Mouse (Mus musculus) lung, postnatal 0 days (tissue): ENCODE data around the gene Rrh. TPM values are rescaled to one million over a fixed set of nuclear protein-coding genes. Genes with fewer than 3 reads are reported as not detected.

Experiments used
- ATAC-seq: fragments of 200-750 bp; cut with Nextera tagmentation; 2 replicates; pipeline ENCODE4 v1.8.0; 2017; ENCODE audit warnings: moderate library complexity
- DNase-seq: peaks from one replicate; pipeline ENCODE4 v3.0.0-alpha.2; 2016; ENCODE audit warnings: low spot score
- H3K27ac ChIP-seq: fragments of 300-500 bp; sonication (generic); 2 replicates; pipeline ENCODE4 v1.5.1; 2014; ENCODE audit warnings: antibody characterized with exemption, mild to moderate bottlenecking, low read length, mixed read lengths
- H3K27me3 ChIP-seq: fragments of 300-500 bp; sonication (generic); replicated peaks from 2 replicates; pipeline ENCODE4 v1.6.1; 2014; ENCODE audit warnings: low read length, mixed read lengths; ENCODE audit not compliant: insufficient read depth
- H3K36me3 ChIP-seq: fragments of 300-500 bp; sonication (generic); 2 replicates; pipeline ENCODE4 v1.6.1; 2014; ENCODE audit warnings: low read length, mixed read lengths; ENCODE audit not compliant: insufficient read depth
- H3K4me1 ChIP-seq: fragments of 300-500 bp; sonication (generic); 2 replicates; pipeline ENCODE4 v1.6.1; 2014; ENCODE audit warnings: antibody characterized with exemption, low read depth, low read length, mixed read lengths; ENCODE audit not compliant: insufficient read depth
- H3K4me2 ChIP-seq: fragments of 300-500 bp; sonication (generic); replicated peaks from 2 replicates; pipeline ENCODE4 v1.6.1; 2014; ENCODE audit warnings: low read depth, mild to moderate bottlenecking, low read length, moderate library complexity, mixed read lengths
- H3K4me3 ChIP-seq: fragments of 300-500 bp; sonication (generic); 2 replicates; pipeline ENCODE4 v1.5.1; 2014; ENCODE audit warnings: low read depth, low read length
- H3K9ac ChIP-seq: fragments of 300-500 bp; sonication (generic); replicated peaks from 2 replicates; pipeline ENCODE4 v1.6.1; 2014; ENCODE audit warnings: low read depth, mild to moderate bottlenecking
- H3K9me3 ChIP-seq: fragments of 300-500 bp; sonication (generic); 2 replicates; pipeline ENCODE4 v1.6.1; 2016; ENCODE audit warnings: low read length, mixed read lengths
- CTCF ChIP-seq: IDR thresholded peaks from 2 replicates; pipeline ENCODE4 v1.5.1; 2016; ENCODE audit warnings: antibody characterized with exemption, mild to moderate bottlenecking
- EP300 ChIP-seq: IDR thresholded peaks from 2 replicates; pipeline ENCODE4 v1.6.1; 2016; ENCODE audit warnings: antibody characterized with exemption, mild to moderate bottlenecking, control low read depth
- WGBS: fragments of 180-500 bp; shearing (Covaris S2); extraction: QIAGEN DNeasy Blood & Tissue Kit; methylation state at CpG from one replicate; pipeline ENCODE4 v1.1.7; 2014; 5-methylcytosine and 5-hydroxymethylcytosine counted together
- polyA plus RNA-seq: library from polyadenylated mRNA; unstranded; fragments of >200 nt; fragmentation: Nextera tagmentation; extraction: Ambion mirVana; gene quantifications from 2 replicates; pipeline ENCODE4 v1.2.1, GENCODE M21; 2015

Gene Rrh
- polyA plus RNA-seq: not detected in 2 replicates

DNA sequence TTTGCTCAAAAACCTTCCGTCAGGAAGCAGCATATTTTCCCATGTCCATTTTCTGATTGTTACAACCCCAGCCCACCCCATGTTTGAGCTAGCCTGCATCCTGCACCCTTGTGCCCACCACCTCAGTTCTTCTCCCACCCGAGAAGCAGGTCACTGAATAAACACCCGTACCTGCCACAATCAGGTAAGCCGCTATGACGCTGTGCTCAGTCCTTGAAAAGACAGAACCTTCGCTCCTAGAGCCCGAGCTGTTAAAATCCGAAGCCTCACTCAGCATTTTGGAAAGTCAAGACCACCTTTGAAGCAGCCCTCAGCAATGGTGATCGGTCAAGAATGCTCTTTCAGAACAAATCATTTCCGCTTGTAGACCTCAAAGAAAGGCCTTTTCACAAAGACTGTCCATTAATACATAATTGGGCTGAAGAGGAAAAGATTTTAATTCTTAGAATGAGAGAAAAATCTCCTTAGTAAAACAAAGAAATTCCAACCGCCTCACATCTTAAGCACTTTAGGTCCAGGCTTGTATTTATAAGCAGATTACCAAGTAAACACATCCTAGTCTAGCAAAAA, at the start of gene Rrh:
Rrh (minus strand) TSS at position 382 of the 570 bp plus-strand sequence.
- ATAC-seq: no peak
- Histone ChIP-seq H3K36me3 (peaks cover 4% of the 10 kb centered on the region; the same call in 1 of the 2 replicates), H3K27ac (no peak within 1 kb of the TSS), H3K9me3 (no peaks in the 10 kb centered on the region), H3K4me1 (no peaks in the 10 kb centered on the region), H3K4me2 (no peak within 1 kb of the TSS), H3K4me3 (no peak within 1 kb of the TSS), H3K9ac (no peak within 1 kb of the TSS), H3K27me3 (no peaks in the 10 kb centered on the region)
- 91% methylated on average over 11 of the region's 11 CpGs for WGBS
- DNase-seq: no peak
- TF ChIP-seq CTCF: no peak
- no peak for TF ChIP-seq EP300

DNA sequence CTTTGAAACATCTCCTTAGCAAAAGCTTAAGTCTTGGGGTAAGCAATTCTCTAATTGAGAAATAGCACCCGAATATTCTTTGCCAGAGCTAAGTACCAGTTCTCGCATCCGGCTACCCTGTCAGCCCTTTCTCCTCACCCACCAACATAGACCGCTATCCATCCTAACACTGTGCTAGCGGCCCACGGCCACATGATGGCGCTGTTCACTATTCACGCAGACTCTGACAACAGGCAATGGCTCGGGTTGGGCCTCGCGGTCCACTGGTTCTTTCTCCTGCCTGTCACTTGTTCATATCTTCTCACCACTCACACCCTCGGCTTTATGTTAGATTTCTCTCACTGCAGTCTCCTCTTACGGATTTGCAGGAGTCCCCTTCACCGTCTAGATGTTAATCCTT, 41.3 kb upstream of the Rrh start:
- no peaks in the 10 kb centered on the region for H3K27me3 ChIP-seq
- H3K9ac ChIP-seq: no peak overlapping the region
- TF ChIP-seq EP300: no peak
- peak; percentile 85 for TF ChIP-seq CTCF
- H3K27ac ChIP-seq: no peak overlapping the region
- 0 out of 2 replicates have a peak, but pooled peaks have one; percentile 37 for ATAC-seq
- H3K9me3 ChIP-seq: no peaks in the 10 kb centered on the region
- H3K36me3 ChIP-seq: no peaks in the 10 kb centered on the region
- no peak overlapping the region for H3K4me2 ChIP-seq
- 54% methylated on average over 14 of the region's 14 CpGs for WGBS
- peak; percentile 30 for DNase-seq
- no peak overlapping the region for H3K4me3 ChIP-seq
- H3K4me1 ChIP-seq: no peaks in the 10 kb centered on the region

DNA sequence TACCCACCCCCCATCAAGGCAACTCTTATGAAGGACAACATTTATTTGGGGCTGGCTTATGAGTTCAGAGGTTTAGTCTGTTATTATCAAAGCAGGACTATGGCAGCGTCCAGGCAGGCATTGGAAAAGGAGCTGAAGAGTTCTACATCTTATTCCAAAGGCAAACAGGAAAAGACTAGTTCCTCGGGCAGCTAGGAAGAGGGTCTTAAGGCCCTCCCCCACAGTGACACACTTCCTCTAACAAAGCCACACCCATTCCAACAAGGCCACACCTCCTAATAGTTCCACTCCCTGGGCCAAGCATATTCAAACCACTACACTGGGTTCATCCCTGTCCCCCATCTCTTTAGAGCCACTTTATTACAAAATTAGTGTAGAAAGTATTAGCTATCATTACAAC, 40.2 kb upstream of the Rrh start:
- ATAC-seq (no peak), DNase-seq (no peak)
- Histone ChIP-seq H3K27me3 (no peaks in the 10 kb centered on the region), H3K4me2 (no peak overlapping the region), H3K4me3 (no peak overlapping the region), H3K9me3 (no peaks in the 10 kb centered on the region), H3K27ac (no peak overlapping the region), H3K4me1 (no peaks in the 10 kb centered on the region), H3K36me3 (no peaks in the 10 kb centered on the region), H3K9ac (no peak overlapping the region)
- 63% methylated on average over 2 of the region's 2 CpGs for WGBS
- TF ChIP-seq CTCF: no peak
- TF ChIP-seq EP300: no peak

DNA sequence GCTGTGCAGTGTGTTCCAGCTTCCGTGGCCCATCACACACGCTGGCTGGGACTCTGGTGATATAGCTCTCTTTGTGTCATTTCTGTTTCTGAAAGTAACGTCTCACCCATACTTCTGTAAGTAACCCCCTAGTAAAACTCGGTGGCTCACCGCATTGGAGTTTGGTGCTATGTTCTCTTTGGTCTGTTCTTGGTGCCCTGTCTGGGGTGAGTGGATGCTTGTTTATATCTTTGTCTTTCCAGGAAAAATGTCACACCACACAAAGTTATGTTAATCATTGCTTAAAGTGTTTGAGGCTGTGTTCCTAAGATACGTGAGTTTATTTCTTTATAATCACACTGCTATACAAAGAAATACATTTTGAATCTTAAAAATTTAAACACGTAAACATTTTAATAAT, 24.5 kb upstream of the Rrh start:
- Histone ChIP-seq H3K4me1 (no peaks in the 10 kb centered on the region), H3K4me3 (no peak overlapping the region), H3K4me2 (no peak overlapping the region), H3K27me3 (no peaks in the 10 kb centered on the region), H3K27ac (no peak overlapping the region), H3K9ac (no peak overlapping the region), H3K9me3 (no peaks in the 10 kb centered on the region), H3K36me3 (no peaks in the 10 kb centered on the region)
- 71% methylated on average over 7 of the region's 7 CpGs for WGBS
- DNase-seq (no peak), ATAC-seq (no peak)
- TF ChIP-seq CTCF (no peak), EP300 (no peak)

DNA sequence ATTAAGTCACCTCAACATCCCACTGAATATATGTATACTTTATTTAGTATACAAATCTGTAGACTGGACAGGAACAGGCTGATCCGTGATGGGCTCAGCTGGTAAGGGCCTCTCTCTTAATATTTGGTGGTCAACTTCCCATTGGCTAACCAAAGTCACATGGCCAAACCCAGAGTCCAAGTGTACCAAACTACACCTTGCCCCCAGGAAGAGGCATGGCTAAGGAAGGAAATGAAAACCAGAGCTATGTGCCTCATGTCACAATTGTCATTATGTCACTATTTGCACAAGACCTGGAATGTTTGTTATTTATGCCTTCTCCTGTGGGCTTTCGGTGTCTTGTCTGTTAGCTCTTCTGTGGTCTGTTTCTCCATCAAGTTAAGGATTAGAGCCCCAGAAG, 23.5 kb upstream of the Rrh start:
- no peak overlapping the region for H3K4me3 ChIP-seq
- DNase-seq: no peak
- H3K4me2 ChIP-seq: no peak overlapping the region
- WGBS: 73% methylated on average over 2 of the region's 2 CpGs
- H3K4me1 ChIP-seq: no peaks in the 10 kb centered on the region
- H3K27ac ChIP-seq: no peak overlapping the region
- H3K27me3 ChIP-seq: no peaks in the 10 kb centered on the region
- H3K9ac ChIP-seq: no peak overlapping the region
- ATAC-seq: no peak
- no peaks in the 10 kb centered on the region for H3K9me3 ChIP-seq
- H3K36me3 ChIP-seq: no peaks in the 10 kb centered on the region
- no peak for TF ChIP-seq CTCF
- TF ChIP-seq EP300: no peak

DNA sequence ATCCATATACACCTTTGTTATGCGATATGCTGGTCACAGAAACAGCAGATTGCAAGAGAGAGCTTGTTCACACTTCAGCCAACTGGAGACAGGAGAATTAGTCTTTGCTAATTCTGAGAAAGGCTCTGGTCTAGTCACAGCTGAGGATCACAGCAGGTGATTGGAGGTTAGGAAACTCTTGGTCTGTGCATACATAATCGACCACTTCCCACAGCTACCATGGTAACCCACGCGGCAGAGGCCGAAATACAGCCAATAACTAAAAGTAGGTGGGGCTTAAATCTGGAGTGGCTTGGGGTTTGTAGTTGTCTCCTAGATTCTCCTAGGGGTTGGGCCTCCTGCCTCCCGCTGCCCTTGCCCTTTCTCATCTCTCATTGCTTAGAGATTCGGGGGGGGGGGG, 15.6 kb upstream of the Rrh start:
- DNase-seq: no peak
- Histone ChIP-seq H3K9ac (no peak overlapping the region), H3K27ac (no peak overlapping the region), H3K27me3 (no peaks in the 10 kb centered on the region), H3K9me3 (no peaks in the 10 kb centered on the region), H3K36me3 (no peaks in the 10 kb centered on the region), H3K4me1 (no peaks in the 10 kb centered on the region), H3K4me3 (no peak overlapping the region), H3K4me2 (no peak overlapping the region)
- TF ChIP-seq EP300 (no peak), CTCF (no peak)
- no peak for ATAC-seq
- 38% methylated on average over 7 of the region's 7 CpGs for WGBS

DNA sequence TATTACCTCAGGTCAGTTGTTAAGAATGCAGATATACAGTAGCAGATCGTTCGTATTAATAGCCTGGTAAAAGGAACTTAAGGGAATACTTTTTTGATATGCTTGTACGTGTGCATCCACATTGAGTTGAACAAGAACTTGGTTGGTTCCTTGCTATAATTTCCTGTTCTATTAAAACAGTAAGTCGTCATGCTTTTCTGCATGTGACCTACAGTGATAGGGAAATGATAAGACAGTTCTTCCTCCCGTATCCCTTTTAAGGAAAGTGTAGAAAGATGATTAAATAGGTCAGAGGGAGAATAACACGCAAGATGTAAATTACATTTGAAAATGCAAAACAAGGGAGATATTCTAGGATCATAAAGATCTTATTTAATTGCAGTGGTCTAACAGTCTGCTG, 14.6 kb upstream of the Rrh start:
- H3K36me3 ChIP-seq: no peaks in the 10 kb centered on the region
- TF ChIP-seq EP300: no peak
- TF ChIP-seq CTCF: no peak
- DNase-seq: no peak
- ATAC-seq: no peak
- no peaks in the 10 kb centered on the region for H3K4me1 ChIP-seq
- no peak overlapping the region for H3K4me3 ChIP-seq
- H3K27ac ChIP-seq: no peak overlapping the region
- 56% methylated on average over 6 of the region's 6 CpGs for WGBS
- H3K9ac ChIP-seq: no peak overlapping the region
- H3K27me3 ChIP-seq: no peaks in the 10 kb centered on the region
- H3K4me2 ChIP-seq: no peak overlapping the region
- H3K9me3 ChIP-seq: no peaks in the 10 kb centered on the region
